Mouse (Mus musculus) midbrain, embryonic 13.5 days (tissue): ENCODE measurements around the gene Abhd6. TPM values are rescaled to one million over a fixed set of nuclear protein-coding genes. Genes with fewer than 3 reads are reported as not detected.

Source experiments
- ATAC-seq: fragments of 200-750 bp; cut with Nextera tagmentation; 2 replicates; pipeline ENCODE4 v1.8.0; 2017; ENCODE audit warnings: mild to moderate bottlenecking, moderate TSS enrichment, moderate library complexity
- H3K27ac ChIP-seq: fragments of 300-500 bp; sonication (generic); 2 replicates; pipeline ENCODE4 v1.5.1; 2015; ENCODE audit warnings: inconsistent platforms, mild to moderate bottlenecking, moderate library complexity
- H3K27me3 ChIP-seq: fragments of 300-500 bp; sonication (generic); 2 replicates; pipeline ENCODE4 v1.6.1; 2015; ENCODE audit warnings: mild to moderate bottlenecking, inconsistent platforms
- H3K36me3 ChIP-seq: fragments of 300-500 bp; sonication (generic); 2 replicates; pipeline ENCODE4 v1.6.1; 2015; ENCODE audit warnings: mild to moderate bottlenecking, inconsistent platforms
- H3K4me1 ChIP-seq: fragments of 300-500 bp; sonication (generic); replicated peaks from 2 replicates; pipeline ENCODE4 v1.6.1; 2015; ENCODE audit warnings: inconsistent platforms
- H3K4me2 ChIP-seq: fragments of 300-500 bp; sonication (generic); replicated peaks from 2 replicates; pipeline ENCODE4 v1.6.1; 2015; ENCODE audit warnings: moderate library complexity, mild to moderate bottlenecking, inconsistent platforms
- H3K4me3 ChIP-seq: fragments of 300-500 bp; sonication (generic); replicated peaks from 2 replicates; pipeline ENCODE4 v1.5.1; 2015; ENCODE audit warnings: mild to moderate bottlenecking, inconsistent platforms
- H3K9ac ChIP-seq: fragments of 300-500 bp; sonication (generic); replicated peaks from 2 replicates; pipeline ENCODE4 v1.6.1; 2015; ENCODE audit warnings: mild to moderate bottlenecking, inconsistent platforms
- H3K9me3 ChIP-seq: fragments of 300-500 bp; sonication (generic); 2 replicates; pipeline ENCODE4 v1.6.1; 2016; ENCODE audit warnings: mild to moderate bottlenecking, inconsistent platforms
- WGBS: fragments of 180-500 bp; shearing (Covaris S2); methylation state at CpG from one replicate; pipeline ENCODE4 v1.1.7; 2015; 5-methylcytosine and 5-hydroxymethylcytosine counted together
- polyA plus RNA-seq: library from polyadenylated mRNA; unstranded; fragments of >200 nt; fragmentation: Nextera tagmentation; extraction: Ambion mirVana; gene quantifications from 2 replicates; pipeline ENCODE4 v1.2.1, GENCODE M21; 2015

Gene Abhd6
- polyA plus RNA-seq, 1 experiment from 2014 or later: 25.9 TPM

GRCm38 (mm10) chr14:8038150-8038549, 35.4 kb downstream of the Abhd6 start:
- WGBS: 85% methylated on average over 5 of the region's 5 CpGs

DNA sequence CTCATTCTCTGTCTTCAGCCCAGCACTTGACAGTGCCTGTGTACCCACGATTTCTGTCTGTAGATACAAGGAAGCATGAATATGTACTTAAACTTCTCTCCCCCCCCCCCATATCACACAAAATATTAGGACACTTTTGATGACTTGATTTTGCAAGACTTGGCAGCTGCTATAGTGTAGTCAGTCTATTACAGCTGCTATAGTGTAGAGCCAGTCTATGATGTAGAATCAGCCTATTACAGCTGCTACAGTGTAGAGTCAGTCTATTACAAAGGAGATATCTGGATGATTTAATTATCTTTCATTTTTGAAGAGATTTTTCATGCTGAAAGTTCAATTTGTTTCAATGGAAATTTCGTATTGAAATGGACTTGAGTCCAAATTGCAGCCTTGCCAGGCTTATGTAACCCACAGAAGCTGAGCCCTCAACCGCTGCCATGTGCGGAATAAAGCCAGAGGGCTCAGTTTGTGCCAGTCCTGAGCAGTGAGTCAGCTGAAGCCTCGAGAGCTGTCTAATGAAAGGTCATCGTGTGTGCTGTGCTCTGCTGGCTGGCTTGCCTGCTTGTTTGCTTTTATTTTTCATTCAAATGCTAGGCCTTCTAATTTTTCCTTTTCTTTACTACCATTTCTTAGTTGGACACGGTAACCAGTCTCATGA, 36.2 kb downstream of the Abhd6 start:
- peaks cover 11% of the 10 kb centered on the region for H3K36me3 ChIP-seq
- no peak overlapping the region for H3K4me2 ChIP-seq
- H3K4me3 ChIP-seq: no peak overlapping the region
- no peaks in the 10 kb centered on the region for H3K4me1 ChIP-seq
- H3K9ac ChIP-seq: no peak overlapping the region
- H3K27ac ChIP-seq: no peak overlapping the region
- 84% methylated on average over 7 of the region's 7 CpGs for WGBS
- H3K27me3 ChIP-seq: no peaks in the 10 kb centered on the region
- no peak for ATAC-seq
- no peaks in the 10 kb centered on the region for H3K9me3 ChIP-seq

More at GRCm38 (mm10) chr14:8038150-8038549, 35.4 kb downstream of the Abhd6 start:
- Histone ChIP-seq H3K36me3 (peaks cover 8% of the 10 kb centered on the region), H3K27ac (no peak overlapping the region), H3K9ac (no peak overlapping the region), H3K4me2 (no peak overlapping the region), H3K9me3 (no peaks in the 10 kb centered on the region), H3K4me3 (no peak overlapping the region), H3K27me3 (no peaks in the 10 kb centered on the region), H3K4me1 (no peaks in the 10 kb centered on the region)
- ATAC-seq: no peak

- 82% methylated on average over 3 of the region's 3 CpGs for WGBS
- H3K9ac ChIP-seq: no peak overlapping the region
- H3K9me3 ChIP-seq: no peaks in the 10 kb centered on the region
- ATAC-seq: no peak
- no peak overlapping the region for H3K27ac ChIP-seq
- no peaks in the 10 kb centered on the region for H3K4me1 ChIP-seq
- H3K4me2 ChIP-seq: no peak overlapping the region
- no peaks in the 10 kb centered on the region for H3K27me3 ChIP-seq
- no peak overlapping the region for H3K4me3 ChIP-seq
- H3K36me3 ChIP-seq: peaks cover 14% of the 10 kb centered on the region
Observed at GRCm38 (mm10) chr14:8040179-8040578, 37.5 kb downstream of the Abhd6 start.

DNA sequence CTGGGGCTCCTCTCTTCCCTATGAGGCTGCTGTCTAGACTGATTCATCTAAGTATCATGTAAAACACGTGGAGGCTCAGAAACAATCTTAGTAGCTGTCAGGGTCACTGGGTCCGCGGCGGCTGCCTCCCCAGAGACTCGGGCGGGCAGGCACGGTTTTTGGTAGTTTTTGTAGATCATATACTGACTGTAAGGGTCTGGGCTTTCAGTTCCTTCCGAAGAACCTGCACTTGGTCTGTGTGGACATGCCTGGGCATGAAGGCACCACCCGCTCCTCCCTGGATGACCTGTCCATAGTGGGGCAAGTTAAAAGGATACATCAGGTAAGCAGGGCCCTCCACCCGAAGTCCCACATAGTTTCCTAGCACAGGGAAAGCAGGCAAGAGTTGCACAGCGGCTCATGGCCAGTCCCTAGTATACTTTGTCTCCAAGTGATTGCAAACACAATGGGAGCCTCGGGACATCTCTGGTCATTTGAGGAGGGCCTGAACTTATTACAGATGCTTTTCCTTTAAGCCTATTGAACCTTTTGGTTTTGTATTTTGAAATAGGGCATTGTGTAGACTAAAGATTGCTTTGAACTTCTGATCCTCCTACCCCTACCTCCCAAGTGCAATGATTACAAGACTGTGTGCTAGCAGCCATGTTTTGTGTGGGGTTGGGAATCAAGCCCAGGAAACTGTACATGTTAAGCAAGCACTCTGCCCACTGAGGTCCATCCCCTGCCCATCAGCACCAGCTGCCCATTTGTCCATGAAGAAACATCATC, 38.4 kb downstream of the Abhd6 start:
- H3K9me3 ChIP-seq: no peaks in the 10 kb centered on the region
- no peak overlapping the region for H3K4me3 ChIP-seq
- H3K27me3 ChIP-seq: no peaks in the 10 kb centered on the region
- no peak for ATAC-seq
- no peak overlapping the region for H3K9ac ChIP-seq
- peaks cover 18% of the 10 kb centered on the region for H3K36me3 ChIP-seq
- no peak overlapping the region for H3K27ac ChIP-seq
- no peak overlapping the region for H3K4me2 ChIP-seq
- WGBS: 88% methylated on average over 12 of the region's 12 CpGs
- H3K4me1 ChIP-seq: no peaks in the 10 kb centered on the region

GRCm38 (mm10) chr14:8042120-8042519, 39.4 kb downstream of the Abhd6 start:
- WGBS: 94% methylated on average over 2 of the region's 2 CpGs
- no peak for ATAC-seq
- H3K36me3 ChIP-seq: peaks cover 27% of the 10 kb centered on the region

GRCm38 (mm10) chr14:8042577-8042976, 39.9 kb downstream of the Abhd6 start:
- no peaks in the 10 kb centered on the region for H3K4me1 ChIP-seq
- WGBS: 95% methylated on average over 9 of the region's 9 CpGs
- no peak overlapping the region for H3K27ac ChIP-seq
- no peaks in the 10 kb centered on the region for H3K9me3 ChIP-seq
- peaks cover 32% of the 10 kb centered on the region for H3K36me3 ChIP-seq
- H3K9ac ChIP-seq: no peak overlapping the region
- H3K4me3 ChIP-seq: no peak overlapping the region
- no peak overlapping the region for H3K4me2 ChIP-seq
- ATAC-seq: no peak
- H3K27me3 ChIP-seq: no peaks in the 10 kb centered on the region

More at GRCm38 (mm10) chr14:8042120-8042519, 39.4 kb downstream of the Abhd6 start:
- H3K4me3 ChIP-seq: no peak overlapping the region
- no peaks in the 10 kb centered on the region for H3K9me3 ChIP-seq
- no peak overlapping the region for H3K9ac ChIP-seq
- H3K4me1 ChIP-seq: no peaks in the 10 kb centered on the region
- no peak overlapping the region for H3K27ac ChIP-seq
- H3K27me3 ChIP-seq: no peaks in the 10 kb centered on the region
- H3K4me2 ChIP-seq: no peak overlapping the region

DNA sequence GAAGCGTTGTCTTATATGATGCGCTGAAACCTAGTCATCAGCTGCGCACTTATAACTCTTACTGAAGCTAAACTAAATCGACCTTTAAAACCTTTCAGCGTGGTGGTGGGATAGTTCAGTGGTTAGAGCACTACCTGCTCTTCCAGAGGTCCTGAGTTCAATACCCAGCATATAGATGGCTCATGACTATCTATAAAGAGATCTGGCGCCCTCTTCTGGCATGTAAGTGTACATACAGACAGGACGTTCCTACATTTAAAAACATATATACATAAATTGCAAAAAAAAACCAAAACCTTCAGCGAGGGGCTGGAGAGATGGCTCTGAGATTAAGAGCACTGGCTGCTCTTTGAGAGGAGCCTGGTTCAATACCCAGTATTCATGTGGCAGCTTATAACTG, 41.6 kb downstream of the Abhd6 start:
- no peak overlapping the region for H3K4me2 ChIP-seq
- whole genome bisulfite sequencing: 73% methylated on average over 8 of the region's 8 CpGs
- H3K9me3 ChIP-seq: no peaks in the 10 kb centered on the region
- H3K27me3 ChIP-seq: no peaks in the 10 kb centered on the region
- peaks cover 44% of the 10 kb centered on the region for H3K36me3 ChIP-seq
- no peaks in the 10 kb centered on the region for H3K4me1 ChIP-seq
- H3K27ac ChIP-seq: no peak overlapping the region
- H3K9ac ChIP-seq: no peak overlapping the region
- no peak for ATAC-seq
- no peak overlapping the region for H3K4me3 ChIP-seq

DNA sequence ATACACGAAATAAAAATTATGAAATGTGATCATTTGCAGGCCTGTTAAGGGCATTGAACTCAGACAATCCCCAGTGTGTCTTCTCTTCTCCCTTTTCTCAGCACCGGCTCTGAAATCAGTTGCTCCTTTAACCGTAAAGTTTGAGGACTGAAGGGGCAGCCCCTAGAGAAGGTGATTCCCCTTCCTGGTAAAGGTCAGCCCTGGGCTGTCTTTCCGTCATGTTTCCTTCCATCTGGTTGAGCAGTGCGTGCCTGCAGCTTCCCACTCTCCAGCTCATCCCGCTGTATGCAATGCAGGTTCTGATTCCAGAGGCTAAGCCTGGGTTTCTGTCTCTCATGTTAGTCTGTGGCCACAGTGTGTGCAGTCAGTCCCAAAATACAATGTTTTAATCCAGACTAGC, 42.1 kb downstream of the Abhd6 start:
- Histone ChIP-seq H3K27ac (no peak overlapping the region), H3K4me3 (no peak overlapping the region), H3K9ac (no peak overlapping the region), H3K27me3 (no peaks in the 10 kb centered on the region), H3K4me2 (no peak overlapping the region), H3K9me3 (no peaks in the 10 kb centered on the region), H3K36me3 (peaks cover 49% of the 10 kb centered on the region), H3K4me1 (no peaks in the 10 kb centered on the region)
- ATAC-seq: no peak
- 93% methylated on average over 6 of the region's 6 CpGs for WGBS

DNA sequence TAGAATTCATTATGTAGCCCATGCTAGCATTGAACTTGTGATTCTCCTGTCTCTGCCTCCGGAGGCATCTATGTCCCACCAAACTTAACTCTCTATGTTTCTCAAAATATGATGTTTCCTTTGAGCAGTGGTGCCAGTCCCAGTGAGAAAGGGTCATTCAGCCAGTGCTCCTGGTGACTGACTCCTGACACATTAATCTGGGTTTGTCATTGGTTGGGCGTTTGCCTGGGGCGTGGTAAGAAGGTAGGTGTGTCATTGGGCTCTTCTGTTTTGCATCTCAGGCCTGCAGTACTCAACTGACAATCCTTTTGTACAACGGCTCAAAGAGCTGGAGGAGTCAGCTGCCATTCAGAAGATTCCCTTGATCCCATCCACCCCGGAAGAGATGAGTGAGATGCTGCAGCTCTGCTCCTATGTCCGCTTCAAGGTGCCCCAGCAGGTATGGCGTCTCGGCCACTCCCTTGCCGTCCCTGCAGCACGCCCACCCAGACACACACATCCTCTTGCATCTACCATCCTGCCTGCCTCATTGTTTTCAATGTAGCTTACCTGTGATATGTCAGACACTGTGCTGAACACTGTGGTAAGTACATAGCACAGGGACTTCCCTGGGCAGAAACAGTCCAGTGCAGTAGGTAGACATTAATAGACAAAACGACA, 42.6 kb downstream of the Abhd6 start:
- H3K27me3 ChIP-seq: no peaks in the 10 kb centered on the region
- H3K9ac ChIP-seq: no peak overlapping the region
- no peak overlapping the region for H3K4me2 ChIP-seq
- no peaks in the 10 kb centered on the region for H3K4me1 ChIP-seq
- no peak overlapping the region for H3K4me3 ChIP-seq
- no peak overlapping the region for H3K27ac ChIP-seq
- 83% methylated on average over 11 of the region's 11 CpGs for WGBS
- no peaks in the 10 kb centered on the region for H3K9me3 ChIP-seq
- ATAC-seq: no peak
- peaks cover 54% of the 10 kb centered on the region for H3K36me3 ChIP-seq

DNA sequence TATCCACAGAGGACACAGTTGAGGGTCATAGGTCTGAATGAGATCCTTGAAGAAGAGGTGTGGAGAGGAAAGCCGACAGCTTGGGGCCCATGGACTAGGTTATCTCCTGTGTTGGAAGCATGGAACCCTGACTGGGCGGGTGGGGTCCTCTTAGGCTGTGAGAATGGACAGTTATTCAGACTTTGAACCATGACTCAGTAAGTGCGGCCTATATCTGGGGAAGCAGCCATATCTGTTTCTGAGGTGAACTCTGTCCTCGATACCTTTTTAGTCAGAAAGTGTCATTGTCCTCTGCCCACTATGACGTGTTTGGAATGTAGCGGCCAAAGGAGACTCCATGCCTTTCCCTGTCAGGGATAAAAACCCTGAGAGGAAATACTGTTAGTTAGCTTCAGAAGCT, 44.1 kb downstream of the Abhd6 start:
- Histone ChIP-seq H3K27ac (no peak overlapping the region), H3K4me1 (no peaks in the 10 kb centered on the region), H3K9me3 (no peaks in the 10 kb centered on the region), H3K4me2 (no peak overlapping the region), H3K36me3 (peaks cover 55% of the 10 kb centered on the region), H3K4me3 (no peak overlapping the region), H3K9ac (no peak overlapping the region), H3K27me3 (no peaks in the 10 kb centered on the region)
- WGBS: 95% methylated on average over 6 of the region's 6 CpGs
- no peak for ATAC-seq

DNA sequence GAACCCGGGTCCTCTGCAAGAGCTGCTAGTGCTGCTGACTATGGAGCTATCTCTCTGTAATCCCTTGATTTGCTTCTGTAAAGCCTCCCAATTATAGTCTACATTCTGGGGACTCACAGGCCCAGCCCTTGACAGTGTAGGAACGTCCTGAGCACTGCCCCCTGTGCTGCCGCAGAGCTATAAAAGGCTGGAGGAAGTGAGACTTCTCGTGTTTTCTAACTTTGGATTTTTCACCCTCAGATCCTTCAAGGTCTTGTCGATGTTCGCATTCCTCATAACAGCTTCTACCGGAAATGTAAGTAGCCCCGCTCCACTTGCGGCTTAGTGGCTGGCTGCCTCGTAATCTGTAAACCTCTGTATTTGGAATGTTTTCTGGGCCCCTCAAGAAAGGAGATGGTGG, 46.6 kb downstream of the Abhd6 start:
- Histone ChIP-seq H3K9ac (no peak overlapping the region), H3K4me3 (no peak overlapping the region), H3K36me3 (peaks cover 53% of the 10 kb centered on the region), H3K27ac (no peak overlapping the region), H3K27me3 (no peaks in the 10 kb centered on the region), H3K4me2 (no peak overlapping the region), H3K4me1 (peaks cover 4% of the 10 kb centered on the region; the same call in 1 of the 2 replicates), H3K9me3 (no peaks in the 10 kb centered on the region)
- no peak for ATAC-seq
- 90% methylated on average over 10 of the region's 10 CpGs for WGBS

DNA sequence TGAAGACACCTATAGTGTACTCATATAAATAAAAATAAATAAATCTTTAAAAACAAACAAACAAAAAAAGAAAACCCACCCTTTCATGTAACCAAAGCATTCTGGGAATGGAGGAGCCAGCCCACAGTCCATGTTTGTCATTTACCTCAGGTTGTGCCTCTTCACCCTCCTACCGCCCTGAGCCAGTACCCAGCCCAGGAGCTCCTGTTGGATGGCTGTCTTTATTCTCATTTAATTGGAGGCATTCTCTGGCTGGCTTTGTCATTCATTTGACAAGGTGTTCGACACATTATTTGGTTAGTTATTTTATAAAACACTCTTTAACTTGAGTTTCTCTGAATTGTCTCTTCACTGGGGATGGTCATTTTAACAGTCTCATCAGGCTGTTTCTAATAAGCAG, 49.2 kb downstream of the Abhd6 start:
- Histone ChIP-seq H3K4me3 (no peak overlapping the region), H3K27me3 (no peaks in the 10 kb centered on the region), H3K4me1 (peaks cover 4% of the 10 kb centered on the region; the same call in 1 of the 2 replicates), H3K9ac (no peak overlapping the region), H3K36me3 (peaks cover 51% of the 10 kb centered on the region), H3K27ac (no peak overlapping the region), H3K4me2 (no peak overlapping the region), H3K9me3 (no peaks in the 10 kb centered on the region)
- ATAC-seq: no peak
- 91% methylated on average over 2 of the region's 2 CpGs for WGBS
